Comparison of ENCODE assay signal across 20 mouse cellular contexts in the genomic region with DNA sequence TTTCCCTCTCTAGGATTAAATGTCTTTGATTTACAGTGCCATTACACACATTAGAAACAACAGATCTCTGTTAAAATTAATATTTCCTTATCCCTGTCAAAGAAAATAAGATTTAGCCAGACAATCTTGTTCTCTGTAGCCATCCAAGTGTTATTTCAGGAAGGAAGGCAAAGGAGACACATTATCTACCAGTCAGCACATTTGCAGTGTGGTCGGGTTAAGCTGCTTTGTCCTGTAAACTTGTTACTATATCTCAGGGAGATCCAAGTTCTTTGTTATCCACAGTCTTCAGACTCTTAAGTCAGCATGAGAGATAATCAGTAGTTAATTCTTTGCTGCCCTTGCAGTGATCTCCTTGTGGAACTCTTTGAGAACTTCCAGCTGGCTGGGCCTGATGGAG. TPM values are rescaled to one million over a fixed set of nuclear protein-coding genes. Genes with fewer than 3 reads are reported as not detected.
DNase-seq lines count a peak whose midpoint lies in the region; ATAC-seq and TF ChIP-seq lines count a peak whose summit lies in the region.
"Had no signal": no experiment of that assay in that cellular context is flagged by ENCODE, and none has a peak within 500 bp of the region (broad histone marks: within the 10 kb centered on the region; RNA-seq: fewer than 3 reads in every experiment).

No protein-coding gene starts in this region.

- H3K27ac ChIP-seq in heart, adult 2 months = peak overlapping the region; percentile 6; the same call in 1 of the 2 replicates
- H3K27ac ChIP-seq in midbrain, embryonic 11.5 days (ENCODE audit: low read depth, low read length) = no peak overlapping the region
- H3K27ac ChIP-seq in midbrain, embryonic 10.5 days (replicated peaks) = no peak overlapping the region
- H3K27ac ChIP-seq: embryonic facial prominence, embryonic 10.5 days; embryonic facial prominence, embryonic 12.5 days; forebrain, embryonic 13.5 days; forebrain, embryonic 15.5 days had no signal

- no peak for TF ChIP-seq EP300 in heart, adult 2 months (IDR thresholded peaks at IDR 0.05; ENCODE audit: insufficient read depth, low read depth, low read length)

- peaks cover 22% of the 10 kb centered on the region for H3K36me3 ChIP-seq in heart, adult 2 months (ENCODE audit: control insufficient read depth, insufficient read depth, low read length)
- H3K36me3 ChIP-seq in midbrain, embryonic 11.5 days (ENCODE audit: control insufficient read depth, insufficient read depth, low read length) = peaks cover 25% of the 10 kb centered on the region
- peaks cover 92% of the 10 kb centered on the region for H3K36me3 ChIP-seq in midbrain, embryonic 10.5 days

- H3K4me1 ChIP-seq in heart, adult 2 months (ENCODE audit: control insufficient read depth, insufficient read depth, low read length) = peaks cover 8% of the 10 kb centered on the region
- no peaks in the 10 kb centered on the region for H3K4me1 ChIP-seq in midbrain, embryonic 11.5 days (ENCODE audit: control insufficient read depth, insufficient read depth, low read length)
- H3K4me1 ChIP-seq in midbrain, embryonic 10.5 days = peaks cover 14% of the 10 kb centered on the region

- TF ChIP-seq POLR2A in heart, adult 2 months (IDR thresholded peaks at IDR 0.05; ENCODE audit: insufficient read depth, low read depth, low read length) = no peak

- H3K4me2 ChIP-seq in midbrain, embryonic 11.5 days = no peak overlapping the region
- H3K4me2 ChIP-seq: embryonic facial prominence, embryonic 12.5 days; forebrain, embryonic 13.5 days; forebrain, embryonic 15.5 days had no signal

- no peaks in the 10 kb centered on the region for H3K79me2 ChIP-seq in heart, adult 2 months (replicated peaks; ENCODE audit: control insufficient read depth, insufficient read depth, low read length)

- H3K4me3 ChIP-seq in heart, adult 2 months = no peak overlapping the region
- H3K4me3 ChIP-seq in midbrain, embryonic 11.5 days (ENCODE audit: low read depth, low read length) = no peak overlapping the region
- no peak overlapping the region for H3K4me3 ChIP-seq in midbrain, embryonic 10.5 days
- H3K4me3 ChIP-seq: embryonic facial prominence, embryonic 10.5 days; embryonic facial prominence, embryonic 12.5 days; forebrain, embryonic 13.5 days; forebrain, embryonic 15.5 days had no signal

- no peak for ATAC-seq in midbrain, embryonic 11.5 days (ENCODE audit: low FRiP score)
- ATAC-seq: activated CD4-positive, CD25-positive, alpha-beta regulatory T cell, adult 4 months; forebrain, embryonic 13.5 days; forebrain, embryonic 15.5 days; forebrain, postnatal 0 days; Patski had no signal

- DNase-seq in heart, adult 2 months = no peak
- no peak for DNase-seq in heart, postnatal 14 days
- peak; percentile 72 for DNase-seq in midbrain, embryonic 11.5 days (ENCODE audit: low spot score, missing footprints)
- DNase-seq in midbrain, embryonic 10.5 days (ENCODE audit: low spot score) = no peak
- DNase-seq in left cerebral cortex, postnatal 36 days (ENCODE audit: low spot score in 2 of 2) = no peak
- DNase-seq: adrenal gland, adult 8-10 months; adrenal gland, postnatal 14 days; adrenal gland, postnatal 36 days; cerebellum, adult 11-12 months; cerebellum, adult 2 months; cerebellum, adult 9-10 months; cerebellum, postnatal 10 days; cerebellum, postnatal 25 days; forebrain, postnatal 0 days had no signal

- no peak for TF ChIP-seq CTCF in heart, adult 2 months (IDR thresholded peaks at IDR 0.05)

- intact Hi-C loops in heart, adult 2 months (cut with DNase I) = no loop called here
- intact Hi-C loops in heart, postnatal 14 days (cut with DNase I) = no loop called here
- intact Hi-C loops in left cerebral cortex, postnatal 36 days (cut with DNase I) = loop anchor here (10.0 kb wide), 1 partner anchor 154 kb away; no protein-coding TSS in a partner anchor

- 22% methylated on average over 1 of the region's 1 CpGs for WGBS in heart, adult 2 months
- WGBS in midbrain, embryonic 11.5 days = 80% methylated on average over 1 of the region's 1 CpGs
- 89% methylated on average over 1 of the region's 1 CpGs for WGBS in midbrain, embryonic 10.5 days

- H3K27me3 ChIP-seq in heart, adult 2 months (ENCODE audit: control insufficient read depth, insufficient read depth, low read length) = no peaks in the 10 kb centered on the region
- H3K27me3 ChIP-seq in midbrain, embryonic 11.5 days (ENCODE audit: control insufficient read depth, insufficient read depth, low read length) = no peaks in the 10 kb centered on the region
- no peaks in the 10 kb centered on the region for H3K27me3 ChIP-seq in midbrain, embryonic 10.5 days (ENCODE audit: low read depth, poor library complexity, severe bottlenecking)
- H3K27me3 ChIP-seq: embryonic facial prominence, embryonic 12.5 days; forebrain, embryonic 13.5 days; forebrain, embryonic 15.5 days; Patski had no signal

- no peaks in the 10 kb centered on the region for H3K9me3 ChIP-seq in midbrain, embryonic 11.5 days (ENCODE audit: control insufficient read depth, low read length)
- no peaks in the 10 kb centered on the region for H3K9me3 ChIP-seq in midbrain, embryonic 10.5 days (replicated peaks)
- H3K9me3 ChIP-seq: embryonic facial prominence, embryonic 10.5 days; embryonic facial prominence, embryonic 12.5 days; forebrain, embryonic 13.5 days; forebrain, embryonic 15.5 days had no signal

- H3K9ac ChIP-seq in heart, adult 2 months (ENCODE audit: low read depth, low read length) = no peak overlapping the region
- no peak overlapping the region for H3K9ac ChIP-seq in midbrain, embryonic 11.5 days (ENCODE audit: low read length)
- H3K9ac ChIP-seq: embryonic facial prominence, embryonic 12.5 days; forebrain, embryonic 13.5 days; forebrain, embryonic 15.5 days; forebrain, postnatal 0 days had no signal

RNA-seq across cellular contexts. Expression of a gene that starts 6.2 kb away (rescaled TPM):
- 100 to 1,000 TPM; 770 to 910 TPM for total RNA-seq in heart, adult 2 months (2021)
- 596 and 1,142 TPM in 2 replicates for polyA plus RNA-seq in heart, adult 2 months (2012; rRNA removed)
- 100 to 1,000 TPM; 752 to 790 TPM for total RNA-seq in heart, postnatal 14 days (2021)
- polyA plus RNA-seq in midbrain, embryonic 11.5 days (2014; fragmentation: Nextera tagmentation; extraction: Ambion mirVana) = 200 and 204 TPM in 2 replicates
- polyA plus RNA-seq in midbrain, embryonic 10.5 days (2016; fragmentation: Nextera tagmentation; extraction: Ambion mirVana) = 194 and 199 TPM in 2 replicates
- total RNA-seq in left cerebral cortex, postnatal 36 days (2021) = 100 to 1,000 TPM; 229 to 240 TPM

RNA-seq across cellular contexts. Expression of a gene that starts 6.3 kb away (rescaled TPM):
- total RNA-seq in heart, adult 2 months (2021) = 10 to 100 TPM; 20.6 to 23.4 TPM
- 14.0 and 23.3 TPM in 2 replicates for polyA plus RNA-seq in heart, adult 2 months (2012; rRNA removed)
- 10 to 100 TPM; 19.3 to 22.6 TPM for total RNA-seq in heart, postnatal 14 days (2021)
- 45.3 and 48.8 TPM in 2 replicates for polyA plus RNA-seq in midbrain, embryonic 11.5 days (2014; fragmentation: Nextera tagmentation; extraction: Ambion mirVana)
- polyA plus RNA-seq in midbrain, embryonic 10.5 days (2016; fragmentation: Nextera tagmentation; extraction: Ambion mirVana) = 57.8 and 58.6 TPM in 2 replicates
- 10 to 100 TPM; 39.6 to 39.8 TPM for total RNA-seq in left cerebral cortex, postnatal 36 days (2021)

RNA-seq across cellular contexts. Expression of a gene that starts 25.2 kb away (rescaled TPM):
- total RNA-seq in heart, adult 2 months (2021) = 1 to 10 TPM; 4.2 to 4.4 TPM
- 6.4 and 8.4 TPM in 2 replicates for polyA plus RNA-seq in heart, adult 2 months (2012; rRNA removed)
- 1 to 10 TPM; 4.3 to 6.3 TPM for total RNA-seq in heart, postnatal 14 days (2021)
- polyA plus RNA-seq in midbrain, embryonic 11.5 days (2014; fragmentation: Nextera tagmentation; extraction: Ambion mirVana) = 12.3 and 13.1 TPM in 2 replicates
- 2.3 and 3.8 TPM in 2 replicates for polyA plus RNA-seq in midbrain, embryonic 10.5 days (2016; fragmentation: Nextera tagmentation; extraction: Ambion mirVana)
- total RNA-seq in left cerebral cortex, postnatal 36 days (2021) = 100 to 1,000 TPM; 279 to 315 TPM

RNA-seq across cellular contexts. Expression of a gene that starts 29.3 kb away (rescaled TPM):
- 10 to 100 TPM; 69.2 to 77.7 TPM for total RNA-seq in heart, adult 2 months (2021)
- 39.2 and 74.0 TPM in 2 replicates for polyA plus RNA-seq in heart, adult 2 months (2012; rRNA removed)
- 10 to 100 TPM; 87.1 to 89.0 TPM for total RNA-seq in heart, postnatal 14 days (2021)
- polyA plus RNA-seq in midbrain, embryonic 11.5 days (2014; fragmentation: Nextera tagmentation; extraction: Ambion mirVana) = 99.8 and 103 TPM in 2 replicates
- polyA plus RNA-seq in midbrain, embryonic 10.5 days (2016; fragmentation: Nextera tagmentation; extraction: Ambion mirVana) = 148 and 158 TPM in 2 replicates
- 100 to 1,000 TPM; 145 to 163 TPM for total RNA-seq in left cerebral cortex, postnatal 36 days (2021)

Comparison
In these comparisons a context has a peak if more than half of its experiments do, and no peak if none do; other contexts are left out.
1. RNA of a gene that starts 25.2 kb away (total RNA-seq): 279 to 315 TPM in left cerebral cortex, postnatal 36 days; 4.3 to 6.3 TPM in heart, postnatal 14 days and 4.2 to 4.4 TPM in heart, adult 2 months; every median in the first group is over 10 times any median in the second.